Mouse (Mus musculus): ENCODE data around the gene Olfr47. TPM values are rescaled to one million over a fixed set of nuclear protein-coding genes. Genes with fewer than 3 reads are reported as not detected.

Olfr47 gene
- polyA plus RNA-seq, 1 experiment from 2014 or later: not detected

- Histone ChIP-seq H3K4me2 (ENCODE audit: low read length) (no peak overlapping the region), H3K9ac (ENCODE audit: low read depth, low read length) (no peak overlapping the region), H3K4me1 (ENCODE audit: control insufficient read depth, insufficient read depth, low read length) (no peaks in the 10 kb centered on the region), H3K27me3 (ENCODE audit: control insufficient read depth, insufficient read depth, low read depth, low read length) (no peaks in the 10 kb centered on the region), H3K4me3 (ENCODE audit: low read depth, low read length) (no peak overlapping the region), H3K9me3 (replicated peaks; ENCODE audit: control insufficient read depth, low read length, poor library complexity, severe bottlenecking) (no peaks in the 10 kb centered on the region), H3K36me3 (ENCODE audit: control insufficient read depth, insufficient read depth, low read length) (no peaks in the 10 kb centered on the region), H3K27ac (ENCODE audit: low read length) (no peak overlapping the region)
- WGBS: 66% methylated on average over 7 of the region's 7 CpGs
- no peak; the same call in 1 of the 2 replicates for ATAC-seq
These were observed 23.0 kb downstream of the Olfr47 start for GRCm38 (mm10) chr6:43254193-43254926.

- WGBS: 70% methylated on average over 2 of the region's 2 CpGs
- Histone ChIP-seq H3K9ac (ENCODE audit: low read depth, low read length) (no peak overlapping the region), H3K4me1 (ENCODE audit: control insufficient read depth, insufficient read depth, low read length) (peaks cover 5% of the 10 kb centered on the region; the same call in 1 of the 2 replicates), H3K27ac (ENCODE audit: low read length) (no peak overlapping the region), H3K9me3 (replicated peaks; ENCODE audit: control insufficient read depth, low read length, poor library complexity, severe bottlenecking) (no peaks in the 10 kb centered on the region), H3K4me2 (ENCODE audit: low read length) (no peak overlapping the region), H3K27me3 (ENCODE audit: control insufficient read depth, insufficient read depth, low read depth, low read length) (peaks cover 4% of the 10 kb centered on the region), H3K36me3 (ENCODE audit: control insufficient read depth, insufficient read depth, low read length) (no peaks in the 10 kb centered on the region), H3K4me3 (ENCODE audit: low read depth, low read length) (no peak overlapping the region)
- ATAC-seq: no peak
These were observed 29.4 kb downstream of the Olfr47 start for GRCm38 (mm10) chr6:43260756-43261155.

GRCm38 (mm10) chr6:43265363-43266041, 34.2 kb downstream of the Olfr47 start, which contains the start of gene Arhgef5:
Arhgef5 (plus strand) TSS chr6:43265582.
- H3K4me3 ChIP-seq (ENCODE audit: low read depth, low read length): peak within 1 kb of the TSS; percentile 43
- 1% methylated on average over 41 of the region's 48 CpGs for WGBS
- peaks cover 8% of the 10 kb centered on the region; the same call in 1 of the 2 replicates for H3K4me1 ChIP-seq (ENCODE audit: control insufficient read depth, insufficient read depth, low read length)
- H3K4me2 ChIP-seq (ENCODE audit: low read length): peak within 1 kb of the TSS; percentile 82
- peak within 1 kb of the TSS; percentile 53 for H3K9ac ChIP-seq (ENCODE audit: low read depth, low read length)
- no peak within 1 kb of the TSS for H3K27ac ChIP-seq (ENCODE audit: low read length)
- peaks cover 15% of the 10 kb centered on the region for H3K27me3 ChIP-seq (ENCODE audit: control insufficient read depth, insufficient read depth, low read depth, low read length)
- no peaks in the 10 kb centered on the region for H3K9me3 ChIP-seq (replicated peaks; ENCODE audit: control insufficient read depth, low read length, poor library complexity, severe bottlenecking)
- peak; percentile 84 for ATAC-seq
- no peaks in the 10 kb centered on the region for H3K36me3 ChIP-seq (ENCODE audit: control insufficient read depth, insufficient read depth, low read length)

- no peak overlapping the region for H3K27ac ChIP-seq (ENCODE audit: low read length)
- WGBS: 11% methylated on average over 8 of the region's 8 CpGs
- H3K36me3 ChIP-seq (ENCODE audit: control insufficient read depth, insufficient read depth, low read length): no peaks in the 10 kb centered on the region
- ATAC-seq: no peak
- peak overlapping the region; percentile 82 for H3K4me2 ChIP-seq (ENCODE audit: low read length)
- peaks cover 8% of the 10 kb centered on the region; the same call in 1 of the 2 replicates for H3K4me1 ChIP-seq (ENCODE audit: control insufficient read depth, insufficient read depth, low read length)
- H3K9ac ChIP-seq (ENCODE audit: low read depth, low read length): no peak overlapping the region
- H3K4me3 ChIP-seq (ENCODE audit: low read depth, low read length): peak overlapping the region; percentile 43
- no peaks in the 10 kb centered on the region for H3K9me3 ChIP-seq (replicated peaks; ENCODE audit: control insufficient read depth, low read length, poor library complexity, severe bottlenecking)
- peaks cover 15% of the 10 kb centered on the region for H3K27me3 ChIP-seq (ENCODE audit: control insufficient read depth, insufficient read depth, low read depth, low read length)
These were observed 35.0 kb downstream of the Olfr47 start for GRCm38 (mm10) chr6:43266356-43266755.

- no peak overlapping the region for H3K27ac ChIP-seq (ENCODE audit: low read length)
- H3K4me3 ChIP-seq (ENCODE audit: low read depth, low read length): no peak overlapping the region
- no peak overlapping the region for H3K9ac ChIP-seq (ENCODE audit: low read depth, low read length)
- H3K4me1 ChIP-seq (ENCODE audit: control insufficient read depth, insufficient read depth, low read length): no peaks in the 10 kb centered on the region
- no peaks in the 10 kb centered on the region for H3K9me3 ChIP-seq (replicated peaks; ENCODE audit: control insufficient read depth, low read length, poor library complexity, severe bottlenecking)
- H3K36me3 ChIP-seq (ENCODE audit: control insufficient read depth, insufficient read depth, low read length): no peaks in the 10 kb centered on the region
- H3K27me3 ChIP-seq (ENCODE audit: control insufficient read depth, insufficient read depth, low read depth, low read length): 0 out of 2 replicates have a peak, but pooled peaks cover 1% of the 10 kb centered on the region
- ATAC-seq: no peak
- H3K4me2 ChIP-seq (ENCODE audit: low read length): no peak overlapping the region
These were observed 41.3 kb downstream of the Olfr47 start for GRCm38 (mm10) chr6:43272597-43272996.

GRCm38 (mm10) chr6:43274123-43274522, 42.8 kb downstream of the Olfr47 start:
- no peaks in the 10 kb centered on the region for H3K9me3 ChIP-seq (replicated peaks; ENCODE audit: control insufficient read depth, low read length, poor library complexity, severe bottlenecking)
- H3K4me1 ChIP-seq (ENCODE audit: control insufficient read depth, insufficient read depth, low read length): no peaks in the 10 kb centered on the region
- WGBS: 89% methylated on average over 4 of the region's 4 CpGs
- no peaks in the 10 kb centered on the region for H3K27me3 ChIP-seq (ENCODE audit: control insufficient read depth, insufficient read depth, low read depth, low read length)
- ATAC-seq: no peak
- H3K4me3 ChIP-seq (ENCODE audit: low read depth, low read length): no peak overlapping the region
- no peak overlapping the region for H3K4me2 ChIP-seq (ENCODE audit: low read length)
- no peak overlapping the region for H3K9ac ChIP-seq (ENCODE audit: low read depth, low read length)
- H3K36me3 ChIP-seq (ENCODE audit: control insufficient read depth, insufficient read depth, low read length): no peaks in the 10 kb centered on the region
- H3K27ac ChIP-seq (ENCODE audit: low read length): no peak overlapping the region

GRCm38 (mm10) chr6:43278247-43278646, 46.9 kb downstream of the Olfr47 start:
- Histone ChIP-seq H3K9me3 (replicated peaks; ENCODE audit: control insufficient read depth, low read length, poor library complexity, severe bottlenecking) (no peaks in the 10 kb centered on the region), H3K27me3 (ENCODE audit: control insufficient read depth, insufficient read depth, low read depth, low read length) (no peaks in the 10 kb centered on the region), H3K36me3 (ENCODE audit: control insufficient read depth, insufficient read depth, low read length) (no peaks in the 10 kb centered on the region), H3K4me1 (ENCODE audit: control insufficient read depth, insufficient read depth, low read length) (no peaks in the 10 kb centered on the region), H3K27ac (ENCODE audit: low read length) (no peak overlapping the region), H3K9ac (ENCODE audit: low read depth, low read length) (no peak overlapping the region), H3K4me2 (ENCODE audit: low read length) (no peak overlapping the region), H3K4me3 (ENCODE audit: low read depth, low read length) (no peak overlapping the region)
- no peak for ATAC-seq

GRCm38 (mm10) chr6:43280481-43280880, 49.2 kb downstream of the Olfr47 start:
- no peak for ATAC-seq
- WGBS: 93% methylated on average over 5 of the region's 5 CpGs

More at GRCm38 (mm10) chr6:43280481-43280880, 49.2 kb downstream of the Olfr47 start:
- no peaks in the 10 kb centered on the region for H3K36me3 ChIP-seq (ENCODE audit: control insufficient read depth, insufficient read depth, low read length)
- H3K4me1 ChIP-seq (ENCODE audit: control insufficient read depth, insufficient read depth, low read length): no peaks in the 10 kb centered on the region
- no peak overlapping the region for H3K4me3 ChIP-seq (ENCODE audit: low read depth, low read length)
- H3K4me2 ChIP-seq (ENCODE audit: low read length): no peak overlapping the region
- no peaks in the 10 kb centered on the region for H3K9me3 ChIP-seq (replicated peaks; ENCODE audit: control insufficient read depth, low read length, poor library complexity, severe bottlenecking)
- H3K9ac ChIP-seq (ENCODE audit: low read depth, low read length): no peak overlapping the region
- no peak overlapping the region for H3K27ac ChIP-seq (ENCODE audit: low read length)
- no peaks in the 10 kb centered on the region for H3K27me3 ChIP-seq (ENCODE audit: control insufficient read depth, insufficient read depth, low read depth, low read length)
